Mouse (Mus musculus) yolk sac, embryonic 10.5 days (tissue): Measurements from ENCODE around the gene Lgr4.

Experiments
- DNase-seq: peaks from one replicate; pipeline ENCODE4 v3.0.0-alpha.2; 2017; ENCODE audit warnings: low spot score

Lgr4 gene

DNA sequence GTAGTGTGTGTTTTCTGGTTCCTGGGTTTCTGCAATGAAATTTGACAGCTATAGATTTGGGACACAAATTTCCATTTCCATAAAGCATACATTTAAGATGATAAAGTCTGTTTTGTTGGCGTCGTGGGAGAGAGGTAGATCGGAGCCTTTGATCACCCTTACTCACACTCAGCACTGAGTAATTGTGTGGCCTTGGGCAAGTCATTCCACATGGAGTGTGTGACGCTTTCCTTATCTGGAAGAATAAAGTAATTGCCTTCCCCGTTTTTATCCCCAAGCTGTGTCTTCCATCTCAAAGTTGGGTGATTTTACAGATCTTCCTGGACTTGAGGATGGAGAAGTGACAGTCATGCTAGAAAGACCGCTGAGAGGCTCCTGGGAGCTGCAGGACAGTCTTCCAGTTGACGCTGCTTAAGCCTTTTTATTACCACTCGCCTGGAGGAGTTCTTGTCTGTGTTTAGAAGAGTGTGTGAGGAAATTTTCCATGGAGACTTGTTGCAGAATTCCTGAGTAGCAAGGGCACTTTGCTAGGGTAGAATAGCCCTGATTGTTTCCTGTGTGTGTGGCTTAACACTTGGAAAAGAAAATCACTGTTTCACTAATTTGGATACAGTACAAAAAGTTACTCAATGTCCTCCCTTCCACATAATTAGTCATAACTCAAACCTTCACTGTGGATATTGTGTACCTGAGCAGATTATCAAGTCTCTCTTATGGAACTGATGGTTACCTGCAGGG, 4.0 kb downstream of the Lgr4 start:
- no peak for DNase-seq

DNA sequence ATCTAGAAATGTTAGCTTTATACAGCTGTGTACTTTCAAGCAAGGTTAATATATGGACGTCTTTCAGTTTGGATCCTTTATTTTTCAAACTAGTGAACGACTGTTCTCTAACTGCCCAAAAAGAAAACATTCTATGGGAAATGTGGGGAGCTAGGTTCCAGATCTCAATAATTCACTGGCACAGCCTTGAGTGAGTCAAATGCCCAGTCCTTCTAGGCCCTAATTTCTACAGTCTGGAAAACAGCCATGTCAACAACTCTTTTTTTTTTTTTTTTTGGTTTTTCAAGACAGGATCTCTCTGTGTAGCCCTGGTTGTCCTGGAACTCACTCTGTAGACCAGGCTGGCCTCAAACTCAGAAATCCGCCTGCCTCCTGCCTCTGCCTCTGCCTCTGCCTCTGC, 4.9 kb downstream of the Lgr4 start:
- DNase-seq, result no peak

DNA sequence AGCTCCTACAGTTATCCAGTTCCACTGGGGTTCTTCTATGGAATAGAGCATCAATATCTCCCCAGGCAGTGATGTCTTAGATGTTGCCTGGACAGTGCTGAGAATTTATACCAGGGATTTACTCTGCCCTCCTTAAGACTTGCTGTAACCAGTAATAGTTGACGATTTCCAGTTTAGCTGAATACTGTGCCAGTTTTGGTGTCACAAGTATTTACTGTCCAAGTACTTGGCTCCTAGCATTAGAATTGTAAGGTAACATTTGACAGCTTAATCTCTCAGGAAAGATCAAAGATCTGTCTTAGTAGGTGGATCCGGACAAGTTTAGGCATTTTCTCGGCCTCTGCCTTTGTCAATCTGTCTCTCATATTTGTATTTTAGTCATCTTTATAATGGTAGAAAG, 5.6 kb downstream of the Lgr4 start:
- DNase-seq, result no peak

DNA sequence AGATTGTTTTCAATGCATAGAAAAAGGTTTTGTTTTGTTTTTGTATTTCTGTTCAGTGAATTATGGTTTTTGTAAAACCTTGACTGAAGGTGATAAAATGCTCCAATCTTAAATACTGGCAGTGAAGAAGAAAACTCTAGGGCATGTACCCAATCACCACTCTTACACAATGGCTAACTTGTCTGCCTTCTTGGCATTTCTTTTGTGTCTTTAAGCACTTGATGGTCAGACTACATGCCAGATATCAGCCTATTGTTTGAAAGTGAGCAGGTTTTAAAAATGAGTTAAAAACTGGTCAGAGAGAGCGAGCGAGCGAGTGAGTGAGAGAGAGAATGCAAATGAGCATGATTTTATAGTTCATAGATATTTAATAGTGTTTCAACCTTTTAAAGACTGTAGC, 6.5 kb downstream of the Lgr4 start:
- no peak for DNase-seq

DNA sequence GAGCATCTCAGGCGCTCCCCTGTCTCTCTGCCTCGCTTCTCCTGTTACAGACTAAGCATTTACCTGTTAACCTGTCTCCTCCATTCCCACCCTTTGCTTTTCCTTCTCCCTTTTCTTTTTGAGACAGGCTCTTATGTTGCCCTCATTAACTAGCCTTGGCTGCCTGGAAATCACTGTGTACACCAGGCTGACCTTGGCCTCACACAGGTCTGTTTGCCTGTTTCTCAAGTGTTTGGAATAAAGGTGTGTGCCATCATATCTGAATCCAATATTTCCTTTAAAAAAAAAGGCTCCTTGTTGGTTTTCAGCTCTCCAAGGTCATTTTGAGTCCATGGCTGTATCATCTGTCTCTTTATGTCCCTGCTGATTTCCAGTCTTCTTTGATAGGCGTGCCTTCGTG, 9.5 kb downstream of the Lgr4 start:
- DNase-seq, result no peak

DNA sequence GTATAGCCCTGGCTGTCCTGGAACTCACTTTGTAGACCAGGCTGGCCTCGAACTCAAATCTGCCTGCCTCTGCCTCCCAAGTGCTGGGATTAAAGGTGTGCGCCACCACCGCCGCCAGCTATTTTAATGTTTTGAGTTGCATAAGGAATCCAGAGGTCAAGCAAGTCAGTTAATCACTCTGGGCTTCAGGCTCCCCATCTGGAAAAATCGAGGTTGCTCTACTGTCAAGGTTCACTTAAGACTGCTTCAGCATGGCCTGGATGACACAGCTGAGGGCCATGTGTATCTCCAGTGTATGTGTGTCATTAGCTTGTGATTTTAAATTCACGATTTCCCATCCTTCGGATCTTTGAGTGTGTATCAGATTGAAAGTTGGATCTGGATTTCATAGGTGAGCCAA, 10.0 kb downstream of the Lgr4 start:
- no peak for DNase-seq

DNA sequence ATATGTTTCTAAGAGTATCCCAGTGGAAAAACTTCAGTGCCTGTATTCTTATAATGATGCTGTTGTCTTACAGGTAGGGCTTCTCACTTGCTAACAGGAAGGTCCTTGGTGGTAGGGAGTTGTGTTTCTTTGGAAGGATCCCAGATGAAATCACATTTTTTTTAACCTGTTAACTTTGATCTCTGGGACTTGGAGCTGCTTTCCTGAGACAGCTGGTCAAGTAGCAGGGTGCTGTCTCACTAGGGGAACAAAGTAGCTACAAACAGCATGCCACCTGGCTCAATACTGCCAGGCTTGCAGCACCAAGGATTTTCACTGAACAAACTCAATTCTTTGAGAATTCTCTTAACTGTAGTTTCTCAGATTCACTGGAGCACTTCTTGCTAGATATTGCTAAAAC, 10.4 kb downstream of the Lgr4 start:
- DNase-seq, result no peak

DNA sequence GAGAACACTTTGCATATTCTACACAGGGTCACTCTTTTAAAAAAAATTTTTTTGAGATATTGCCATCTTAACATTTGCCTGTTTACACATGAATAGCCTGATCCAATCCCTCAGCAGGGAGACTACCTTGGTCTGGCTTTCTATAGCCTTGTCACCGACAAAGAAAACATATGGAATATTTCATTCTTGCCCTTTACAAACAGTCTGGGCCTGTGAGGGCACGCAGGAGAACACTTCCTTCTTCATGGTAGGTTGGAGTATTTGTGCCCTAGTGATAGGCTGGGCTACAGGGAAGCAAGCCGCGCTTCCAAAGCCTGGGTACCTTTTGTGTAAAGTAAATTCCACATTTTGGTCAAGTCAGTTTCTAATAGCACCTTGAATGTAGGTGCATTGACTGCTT, 11.3 kb downstream of the Lgr4 start:
- no peak for DNase-seq

DNA sequence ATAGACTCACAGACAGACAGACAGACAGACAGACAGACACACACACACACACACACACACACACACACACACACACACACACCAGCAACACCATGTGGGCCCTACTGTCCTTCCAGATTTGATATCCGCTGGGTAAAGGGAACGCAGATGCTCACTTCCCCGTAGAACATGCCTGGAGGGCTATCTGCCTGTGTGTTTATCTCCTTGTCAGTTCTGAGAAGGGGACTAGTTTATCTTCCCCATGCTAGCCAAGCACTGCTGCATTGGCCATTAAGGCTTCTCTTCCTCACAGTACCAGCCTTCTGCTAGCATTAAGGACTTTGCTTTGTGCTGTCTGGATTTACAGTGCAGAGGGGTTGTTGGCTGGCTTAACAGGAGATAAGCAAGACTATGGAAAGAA, 11.8 kb downstream of the Lgr4 start:
- DNase-seq, result no peak

DNA sequence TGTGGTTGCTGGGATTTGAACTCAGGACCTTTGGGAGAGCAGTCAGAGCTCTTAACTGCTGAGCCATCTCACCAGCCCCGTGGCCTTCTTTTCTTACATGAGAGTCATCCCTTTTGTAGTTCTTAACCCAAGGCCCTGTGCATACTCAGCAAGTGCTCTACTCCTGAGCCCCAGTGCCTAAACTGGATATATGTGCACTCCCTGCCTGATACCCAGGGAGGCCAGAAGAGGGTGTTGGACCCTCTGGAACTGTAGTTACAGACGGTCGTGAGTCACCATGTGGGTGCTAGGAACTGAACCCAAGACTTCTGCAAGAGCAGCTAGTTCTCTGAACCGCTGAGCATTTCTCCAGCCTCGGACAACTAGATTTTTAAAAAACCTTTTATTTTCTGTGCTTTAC, 12.9 kb downstream of the Lgr4 start:
- DNase-seq, result no peak

DNA sequence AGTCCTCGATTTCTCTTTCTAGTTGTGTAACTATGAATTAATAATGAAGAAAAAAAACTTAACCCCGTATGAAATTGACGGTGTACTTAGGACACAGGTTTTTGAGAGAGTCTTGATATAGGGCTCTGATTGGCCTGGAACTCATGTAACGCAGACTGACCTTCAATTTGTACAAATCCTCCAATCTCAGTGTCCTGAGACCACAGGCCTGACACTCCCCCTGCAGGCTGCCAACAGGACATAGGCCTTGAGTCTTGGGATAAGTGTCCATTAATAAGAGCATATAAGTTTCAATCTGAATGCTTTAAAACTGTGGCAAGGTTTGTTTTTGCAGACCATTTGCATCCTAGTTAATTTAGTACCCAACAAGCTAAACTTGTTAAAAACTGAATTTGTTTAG, 13.3 kb downstream of the Lgr4 start:
- DNase-seq, result no peak

DNA sequence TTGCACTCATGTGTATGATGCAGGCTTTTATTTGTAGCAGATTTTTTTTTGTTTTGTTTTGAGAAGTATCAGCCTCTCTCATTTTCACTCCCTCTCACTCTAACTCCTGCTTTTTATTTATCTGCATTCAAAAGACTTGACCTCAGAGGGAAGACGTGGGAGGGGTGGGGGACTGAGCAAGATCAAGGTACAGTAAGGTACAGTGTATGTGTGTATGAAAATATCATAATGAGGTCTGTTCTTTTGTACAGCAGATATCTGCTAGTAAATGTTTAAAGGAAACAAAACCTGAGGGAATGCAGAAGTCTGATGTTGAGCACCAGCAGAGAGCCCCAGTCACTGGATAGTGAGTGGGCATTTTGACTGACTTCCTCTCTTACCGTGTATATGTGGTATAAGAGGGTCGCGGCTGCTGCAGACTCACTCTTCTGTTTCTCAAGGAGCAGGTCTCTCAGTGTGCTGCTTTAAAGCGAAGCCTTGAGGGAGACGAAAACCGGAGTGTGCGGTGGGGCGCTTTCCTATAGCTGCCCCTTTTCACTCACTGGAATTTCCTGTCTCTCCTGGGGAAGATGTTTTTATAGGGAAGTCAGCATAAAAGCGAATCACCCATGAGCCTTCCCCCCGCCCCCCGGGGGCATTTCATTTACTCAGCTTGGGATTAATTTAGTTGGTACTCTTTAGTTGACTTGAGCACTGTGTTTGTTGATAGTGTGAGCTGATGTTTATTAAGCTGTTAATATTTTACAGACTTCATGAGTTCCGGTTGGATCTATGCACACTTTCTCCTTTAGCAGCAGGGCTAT, 14.7 kb downstream of the Lgr4 start:
- DNase-seq, result peak; percentile 58

DNA sequence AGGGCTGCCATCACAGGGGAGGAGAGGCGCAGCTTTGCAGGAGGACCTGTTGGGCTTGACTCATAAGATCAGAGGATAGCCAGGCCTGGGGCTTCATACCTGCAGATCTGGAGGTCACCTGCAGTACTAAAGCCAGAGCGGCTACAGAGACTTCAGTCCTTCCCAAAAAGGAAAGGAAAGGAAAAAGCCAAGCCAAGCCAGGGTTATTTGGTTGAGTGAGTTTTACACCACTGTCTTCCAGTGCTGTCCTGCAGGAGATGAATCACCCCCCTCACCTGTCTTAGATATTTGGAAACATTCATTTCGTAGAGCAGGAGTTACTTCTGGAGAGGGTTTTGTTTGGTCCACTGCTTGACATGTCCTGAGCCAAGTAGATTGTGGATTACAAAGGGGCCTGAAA, 15.7 kb downstream of the Lgr4 start:
- DNase-seq, result no peak

DNA sequence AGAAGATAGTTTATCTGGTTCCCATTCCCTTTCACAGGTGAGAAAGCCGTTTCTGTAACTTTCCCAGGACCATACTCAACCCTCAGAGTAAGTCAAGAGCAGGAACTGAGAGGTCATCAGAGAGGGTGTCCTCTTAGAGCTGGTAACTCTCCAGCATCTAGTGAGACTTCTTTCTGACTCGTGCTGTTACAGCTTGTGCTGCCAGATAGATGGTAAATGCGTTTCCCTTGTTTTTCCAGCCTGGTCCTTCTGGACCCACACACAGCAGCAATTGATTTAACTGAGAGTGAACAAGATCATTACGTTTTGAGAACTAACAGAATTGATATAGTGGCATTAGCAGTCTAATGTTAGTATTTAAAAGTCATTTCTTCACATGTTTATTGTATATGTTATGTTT, 16.6 kb downstream of the Lgr4 start:
- no peak for DNase-seq

DNA sequence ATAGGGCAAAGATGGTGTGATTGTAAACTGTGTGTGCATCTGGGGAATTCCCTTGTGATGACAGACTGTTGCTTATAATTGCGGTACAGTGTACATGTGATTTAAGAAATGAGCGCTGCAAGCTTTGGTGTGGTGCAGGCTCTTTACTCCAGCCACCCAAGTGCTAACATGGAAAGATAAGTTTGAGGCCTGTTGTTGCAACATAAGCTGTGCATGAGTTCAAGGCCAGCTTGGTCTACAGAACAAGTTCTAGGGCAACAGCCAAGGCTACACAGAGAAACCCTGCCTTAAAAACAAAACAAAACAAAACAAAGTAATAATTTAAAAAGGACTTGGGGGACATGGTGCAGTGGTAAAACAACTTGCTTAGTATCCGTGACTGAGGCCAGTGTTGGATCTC, 17.7 kb downstream of the Lgr4 start:
- DNase-seq, result no peak

DNA sequence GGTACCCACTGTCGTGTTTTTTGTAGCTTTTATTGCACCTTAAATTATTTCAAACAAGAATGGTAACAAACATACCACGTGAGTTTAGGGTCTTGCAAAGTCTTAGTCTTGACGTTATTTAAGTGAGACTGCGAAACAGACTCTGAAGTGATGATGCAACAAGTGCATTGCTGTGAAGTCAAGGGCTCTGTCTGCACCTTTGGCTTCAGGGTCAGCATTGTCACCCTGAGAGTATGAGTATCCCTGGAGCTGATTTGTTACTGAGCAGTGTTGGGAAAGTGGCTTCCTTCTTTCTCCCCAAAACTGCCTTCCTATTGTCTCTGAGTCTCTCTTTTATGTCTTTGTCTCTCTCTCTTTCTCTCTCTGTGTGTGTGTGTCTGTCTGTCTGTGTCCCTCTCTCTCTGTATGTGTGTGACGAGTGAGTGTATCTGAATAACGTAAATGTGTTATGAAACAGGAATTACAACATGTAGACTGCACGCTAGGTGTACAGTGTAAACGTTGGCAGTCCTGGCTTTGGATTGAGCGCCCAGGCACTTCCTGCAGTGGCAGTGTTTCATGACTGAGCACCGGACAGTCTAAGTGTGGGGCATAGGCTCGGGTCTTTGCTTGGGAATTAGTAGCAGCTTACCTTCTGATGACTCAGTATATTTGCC, 18.4 kb downstream of the Lgr4 start:
- no peak for DNase-seq

DNA sequence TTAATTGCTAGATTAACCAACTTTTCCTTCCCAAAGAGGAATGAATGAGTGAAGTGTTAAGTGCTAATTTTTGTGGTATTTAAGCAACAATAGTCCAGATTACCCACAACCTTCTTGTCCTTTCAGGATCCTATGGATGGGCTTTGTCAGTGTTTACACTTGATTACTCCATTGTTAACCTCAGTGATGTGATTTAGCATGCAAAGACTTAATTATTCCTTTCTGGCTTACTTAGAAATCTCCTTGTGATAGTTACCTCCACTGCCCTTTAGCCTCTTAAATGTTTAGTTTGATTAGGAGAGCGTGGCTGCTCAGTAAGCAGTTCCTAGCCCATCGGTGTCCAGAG, 18.9 kb downstream of the Lgr4 start:
- no peak for DNase-seq

DNA sequence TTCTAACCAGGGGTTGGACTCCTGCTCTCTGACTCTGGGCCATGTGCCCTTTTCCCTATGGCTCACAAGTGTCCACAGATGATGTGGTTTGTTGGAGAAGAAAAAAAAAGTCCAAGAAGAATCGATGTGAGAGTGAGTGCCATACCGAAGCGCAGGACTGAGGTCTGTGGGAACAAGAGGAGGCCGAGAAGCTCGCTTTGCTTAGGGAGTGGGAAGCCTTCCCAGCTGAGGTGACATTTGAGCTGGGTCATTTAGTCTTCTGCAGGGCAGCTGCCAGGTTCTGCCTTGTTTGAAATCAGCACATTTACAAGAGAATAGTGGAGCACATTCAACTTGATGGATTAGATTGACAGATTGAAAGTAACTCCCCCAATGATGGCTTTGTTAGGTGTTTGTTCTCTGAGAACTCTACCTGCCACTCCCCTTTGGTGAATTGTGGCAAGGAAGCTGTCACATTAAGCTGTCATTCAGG, 24.6 kb downstream of the Lgr4 start:
- DNase-seq, result no peak

DNA sequence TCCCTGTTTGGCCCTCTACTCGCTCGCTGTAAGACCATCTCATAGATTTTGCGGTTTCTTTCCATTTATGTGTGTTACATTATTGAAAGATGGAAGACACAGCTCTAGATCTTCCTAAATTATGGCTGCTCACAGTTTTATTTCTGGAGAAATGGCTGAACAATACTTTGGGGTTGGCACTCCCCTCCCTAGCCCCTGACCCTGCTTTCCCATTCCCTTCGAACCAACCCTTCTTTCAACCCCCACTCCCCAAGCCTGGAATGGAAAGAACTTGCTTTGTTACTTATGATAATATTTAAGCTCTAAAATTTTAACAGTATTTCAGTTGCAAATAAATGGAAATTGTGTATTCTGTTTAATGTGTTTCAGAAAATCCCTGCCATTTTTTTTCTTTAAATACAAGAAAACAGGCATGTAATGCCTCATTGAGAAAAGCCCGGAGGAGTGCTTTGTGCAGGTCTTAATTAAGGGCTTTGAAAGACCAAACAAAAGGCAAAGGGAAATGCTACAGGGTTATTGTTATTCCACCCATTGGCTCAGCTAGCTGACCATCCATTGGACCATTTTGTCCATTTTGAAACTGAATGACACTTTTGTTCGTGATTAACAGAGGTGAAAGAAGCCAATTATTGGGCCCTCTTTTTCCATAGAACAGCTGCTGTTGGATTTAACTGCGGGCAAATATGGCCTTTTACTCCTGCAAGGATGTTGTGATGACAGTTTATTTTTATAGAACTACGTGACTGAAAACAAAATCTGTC, 25.5 kb downstream of the Lgr4 start:
- DNase-seq, result no peak

DNA sequence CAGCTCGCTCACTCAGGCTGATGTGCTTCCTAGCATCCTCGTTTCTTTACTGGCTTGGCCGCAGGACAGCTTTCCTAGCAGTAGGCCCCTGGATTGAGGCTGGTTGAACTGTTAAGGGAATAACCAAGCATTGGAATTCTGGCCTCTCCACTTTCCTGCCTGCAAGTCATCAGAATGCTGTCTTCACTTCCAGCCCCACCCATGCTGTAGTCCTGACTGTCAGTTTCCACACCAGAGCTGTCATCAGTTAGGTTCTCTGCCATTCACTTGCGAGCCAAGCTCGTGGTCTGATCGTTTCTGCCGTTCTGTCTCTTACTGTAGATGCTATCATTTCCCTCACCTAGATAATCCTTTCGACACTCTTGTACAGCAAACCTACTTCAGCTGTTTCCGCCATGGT, 27.5 kb downstream of the Lgr4 start:
- DNase-seq, result no peak

DNA sequence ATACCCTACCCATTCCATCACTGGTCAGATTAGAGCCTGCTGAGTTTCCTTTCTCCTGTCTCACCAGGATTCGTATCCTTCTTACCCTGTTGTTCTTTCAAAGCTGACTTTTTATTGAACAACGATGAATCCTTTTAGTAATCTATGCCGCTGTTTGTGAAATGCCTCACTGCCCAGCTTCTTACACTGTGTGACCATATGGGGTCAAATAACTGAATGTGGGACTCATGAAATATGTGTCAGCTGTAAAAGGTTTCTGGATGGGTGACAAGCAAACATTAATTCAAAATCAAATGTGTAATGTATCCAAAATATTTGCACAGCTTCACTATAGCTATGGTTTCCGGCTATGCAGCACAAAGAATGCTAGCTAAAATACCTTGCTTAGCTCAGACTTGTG, 28.1 kb downstream of the Lgr4 start:
- no peak for DNase-seq

DNA sequence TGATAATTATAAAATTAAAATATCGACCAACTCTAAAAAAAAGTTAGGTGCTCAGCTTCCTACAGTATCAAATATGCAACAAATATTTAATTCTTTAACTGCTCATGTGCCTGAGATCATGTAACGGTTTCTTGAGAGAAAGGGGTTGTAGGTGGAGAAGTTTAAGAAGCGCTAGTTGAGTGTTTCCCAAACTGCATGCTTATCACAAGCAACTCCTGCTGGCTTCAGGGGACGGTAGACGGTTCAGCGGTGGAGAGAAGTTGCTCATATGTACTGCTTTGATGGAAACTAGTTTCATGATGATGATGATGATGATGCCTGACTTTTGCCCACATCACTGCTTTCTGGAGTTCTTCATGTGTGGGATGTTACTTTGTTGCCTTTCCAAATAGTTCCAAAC, 29.0 kb downstream of the Lgr4 start:
- DNase-seq, result no peak

DNA sequence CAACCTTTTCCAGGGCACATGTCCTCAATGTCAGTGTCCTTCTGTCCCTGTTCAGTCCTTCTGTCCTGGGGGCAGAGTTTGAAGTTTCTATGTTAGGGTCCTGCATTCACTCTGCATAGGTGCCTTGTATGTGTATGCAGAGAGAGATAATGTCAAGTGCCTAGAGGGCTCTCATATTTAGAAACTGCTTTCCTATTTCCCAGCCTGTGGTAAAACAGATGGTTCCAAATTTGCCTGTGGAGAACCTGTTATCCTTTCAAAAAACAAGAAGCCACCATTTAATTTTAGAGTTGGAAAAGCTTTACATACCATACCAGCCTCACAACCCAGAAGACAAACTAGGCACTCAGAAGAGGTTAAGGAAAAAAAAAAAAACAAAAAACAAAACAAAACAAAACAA, 32.1 kb downstream of the Lgr4 start:
- DNase-seq, result no peak
